Mouse (Mus musculus) limb, embryonic 15.5 days (tissue): ENCODE results near the gene Nhlrc3. TPM values are rescaled to one million over a fixed set of nuclear protein-coding genes. Genes with fewer than 3 reads are reported as not detected.

Source experiments
- ATAC-seq: fragments of 200-750 bp; cut with Nextera tagmentation; 2 replicates; pipeline ENCODE4 v1.8.0; 2017; ENCODE audit warnings: low read depth, moderate TSS enrichment; ENCODE audit not compliant: insufficient number of reproducible peaks, low FRiP score, low TSS enrichment
- H3K27ac ChIP-seq: fragments of 300-500 bp; sonication (generic); 2 replicates; pipeline ENCODE4 v1.5.1; 2015; ENCODE audit warnings: moderate library complexity, mild to moderate bottlenecking, inconsistent platforms
- H3K27me3 ChIP-seq: fragments of 300-500 bp; sonication (generic); 2 replicates; pipeline ENCODE4 v1.6.1; 2015; ENCODE audit warnings: inconsistent platforms
- H3K36me3 ChIP-seq: fragments of 300-500 bp; sonication (generic); 2 replicates; pipeline ENCODE4 v1.6.1; 2015; ENCODE audit warnings: inconsistent platforms
- H3K4me1 ChIP-seq: fragments of 300-500 bp; sonication (generic); 2 replicates; pipeline ENCODE4 v1.6.1; 2015; ENCODE audit warnings: inconsistent platforms
- H3K4me2 ChIP-seq: fragments of 300-500 bp; sonication (generic); 2 replicates; pipeline ENCODE4 v1.6.1; 2015; ENCODE audit warnings: mild to moderate bottlenecking, inconsistent platforms
- H3K4me3 ChIP-seq: fragments of 300-500 bp; sonication (generic); 2 replicates; pipeline ENCODE4 v1.5.1; 2015; ENCODE audit warnings: mild to moderate bottlenecking, inconsistent platforms
- H3K9ac ChIP-seq: fragments of 300-500 bp; sonication (generic); 2 replicates; pipeline ENCODE4 v1.6.1; 2015; ENCODE audit warnings: inconsistent platforms
- H3K9me3 ChIP-seq: fragments of 300-500 bp; sonication (generic); 2 replicates; pipeline ENCODE4 v1.6.1; 2016; ENCODE audit warnings: inconsistent platforms
- WGBS: fragments of 180-500 bp; shearing (Covaris S2); methylation state at CpG from one replicate; pipeline ENCODE4 v1.1.7; 2015; 5-methylcytosine and 5-hydroxymethylcytosine counted together
- polyA plus RNA-seq: library from polyadenylated mRNA; unstranded; fragments of >200 nt; fragmentation: Nextera tagmentation; extraction: Ambion mirVana; gene quantifications from 2 replicates; pipeline ENCODE4 v1.2.1, GENCODE M21; 2015

The Nhlrc3 gene
- polyA plus RNA-seq = 9.3 and 9.7 TPM in 2 replicates

GRCm38 (mm10) chr3:53463046-53463764, at the start of gene Nhlrc3, which contains the start of gene Proser1:
Gene Nhlrc3, minus strand, starts transcription at chr3:53463332.
Gene Proser1, plus strand, starts transcription at chr3:53463666.
- Histone ChIP-seq H3K4me3 (peak within 1 kb of the TSS; percentile 86), H3K36me3 (peaks cover 22% of the 10 kb centered on the region), H3K27me3 (no peaks in the 10 kb centered on the region), H3K4me1 (peaks cover 26% of the 10 kb centered on the region), H3K9me3 (no peaks in the 10 kb centered on the region), H3K27ac (peak within 1 kb of the TSS; percentile 89), H3K9ac (peak within 1 kb of the TSS; percentile 82), H3K4me2 (peak within 1 kb of the TSS; percentile 64)
- WGBS = under 1% methylated on average over 52 of the region's 52 CpGs
- ATAC-seq = peak; percentile 97

GRCm38 (mm10) chr3:53502428-53502827, 39.3 kb upstream of the Nhlrc3 start:
- no peak overlapping the region for H3K9ac ChIP-seq
- H3K9me3 ChIP-seq = no peaks in the 10 kb centered on the region
- H3K4me1 ChIP-seq = no peaks in the 10 kb centered on the region
- WGBS = 63% methylated on average over 6 of the region's 6 CpGs
- no peak for ATAC-seq
- no peak overlapping the region for H3K4me3 ChIP-seq
- H3K36me3 ChIP-seq = no peaks in the 10 kb centered on the region
- H3K27me3 ChIP-seq = no peaks in the 10 kb centered on the region
- H3K27ac ChIP-seq = no peak overlapping the region
- no peak overlapping the region for H3K4me2 ChIP-seq

- H3K4me3 ChIP-seq = no peak overlapping the region
- H3K36me3 ChIP-seq = no peaks in the 10 kb centered on the region
- no peaks in the 10 kb centered on the region for H3K4me1 ChIP-seq
- H3K27me3 ChIP-seq = no peaks in the 10 kb centered on the region
- H3K9ac ChIP-seq = no peak overlapping the region
- H3K27ac ChIP-seq = no peak overlapping the region
- 60% methylated on average over 6 of the region's 6 CpGs for WGBS
- no peaks in the 10 kb centered on the region for H3K9me3 ChIP-seq
- no peak overlapping the region for H3K4me2 ChIP-seq
- no peak for ATAC-seq
These were observed 35.3 kb upstream of the Nhlrc3 start for GRCm38 (mm10) chr3:53498351-53498905.

GRCm38 (mm10) chr3:53488353-53488752, 25.2 kb upstream of the Nhlrc3 start, which contains the start of gene Stoml3:
Gene Stoml3, plus strand, starts transcription at chr3:53488653.
- Histone ChIP-seq H3K9me3 (no peaks in the 10 kb centered on the region), H3K9ac (no peak within 1 kb of the TSS), H3K36me3 (no peaks in the 10 kb centered on the region), H3K4me2 (no peak within 1 kb of the TSS), H3K4me1 (no peaks in the 10 kb centered on the region; the same call in none of the 2 replicates), H3K27ac (no peak within 1 kb of the TSS), H3K27me3 (no peaks in the 10 kb centered on the region), H3K4me3 (no peak within 1 kb of the TSS)
- no peak for ATAC-seq
- 66% methylated on average over 6 of the region's 6 CpGs for whole genome bisulfite sequencing

GRCm38 (mm10) chr3:53486996-53487576, 24.0 kb upstream of the Nhlrc3 start:
- H3K4me1 ChIP-seq = no peaks in the 10 kb centered on the region; the same call in none of the 2 replicates
- peaks cover 8% of the 10 kb centered on the region for H3K36me3 ChIP-seq
- H3K9ac ChIP-seq = no peak overlapping the region
- H3K27me3 ChIP-seq = no peaks in the 10 kb centered on the region
- ATAC-seq = no peak
- H3K27ac ChIP-seq = no peak overlapping the region
- H3K4me3 ChIP-seq = no peak overlapping the region
- WGBS = 67% methylated on average over 9 of the region's 9 CpGs
- no peaks in the 10 kb centered on the region for H3K9me3 ChIP-seq
- no peak overlapping the region for H3K4me2 ChIP-seq

- Histone ChIP-seq H3K4me1 (no peaks in the 10 kb centered on the region; the same call in none of the 2 replicates), H3K36me3 (peaks cover 12% of the 10 kb centered on the region), H3K27me3 (no peaks in the 10 kb centered on the region), H3K4me2 (no peak overlapping the region), H3K9ac (no peak overlapping the region), H3K4me3 (no peak overlapping the region), H3K9me3 (no peaks in the 10 kb centered on the region), H3K27ac (no peak overlapping the region)
- ATAC-seq = no peak
- WGBS = 71% methylated on average over 10 of the region's 10 CpGs
These were observed 23.4 kb upstream of the Nhlrc3 start for GRCm38 (mm10) chr3:53486561-53486960.

- 81% methylated on average over 8 of the region's 8 CpGs for WGBS
- H3K36me3 ChIP-seq = peaks cover 37% of the 10 kb centered on the region
- no peak overlapping the region for H3K27ac ChIP-seq
- no peak for ATAC-seq
- no peaks in the 10 kb centered on the region for H3K9me3 ChIP-seq
- no peak overlapping the region for H3K9ac ChIP-seq
- no peaks in the 10 kb centered on the region for H3K27me3 ChIP-seq
- H3K4me3 ChIP-seq = no peak overlapping the region
- H3K4me2 ChIP-seq = no peak overlapping the region
- no peaks in the 10 kb centered on the region; the same call in none of the 2 replicates for H3K4me1 ChIP-seq
These were observed 20.4 kb upstream of the Nhlrc3 start for GRCm38 (mm10) chr3:53483414-53484059.

- H3K9ac ChIP-seq = no peak overlapping the region
- no peak overlapping the region for H3K27ac ChIP-seq
- H3K4me2 ChIP-seq = no peak overlapping the region
- 97% methylated on average over 30 of the region's 30 CpGs for WGBS
- peaks cover 81% of the 10 kb centered on the region for H3K36me3 ChIP-seq
- no peaks in the 10 kb centered on the region for H3K27me3 ChIP-seq
- ATAC-seq = 0 out of 2 replicates have a peak, but pooled peaks have one; percentile 41
- no peaks in the 10 kb centered on the region; the same call in 1 of the 2 replicates for H3K4me1 ChIP-seq
- H3K9me3 ChIP-seq = no peaks in the 10 kb centered on the region
- H3K4me3 ChIP-seq = no peak overlapping the region
These were observed 15.4 kb upstream of the Nhlrc3 start for GRCm38 (mm10) chr3:53478419-53479046.

GRCm38 (mm10) chr3:53477468-53477867, 14.3 kb upstream of the Nhlrc3 start:
- Histone ChIP-seq H3K4me1 (no peaks in the 10 kb centered on the region; the same call in 1 of the 2 replicates), H3K4me3 (no peak overlapping the region), H3K9me3 (no peaks in the 10 kb centered on the region), H3K36me3 (peaks cover 87% of the 10 kb centered on the region), H3K4me2 (no peak overlapping the region), H3K27me3 (no peaks in the 10 kb centered on the region), H3K9ac (no peak overlapping the region), H3K27ac (no peak overlapping the region)
- 76% methylated on average over 17 of the region's 17 CpGs for WGBS
- peak; percentile 47; the same call in 1 of the 2 replicates for ATAC-seq

GRCm38 (mm10) chr3:53475889-53476288, 12.8 kb upstream of the Nhlrc3 start:
- H3K9ac ChIP-seq = no peak overlapping the region
- no peak overlapping the region for H3K4me2 ChIP-seq
- no peak for ATAC-seq
- no peaks in the 10 kb centered on the region; the same call in 1 of the 2 replicates for H3K4me1 ChIP-seq
- peaks cover 89% of the 10 kb centered on the region for H3K36me3 ChIP-seq
- no peak overlapping the region for H3K27ac ChIP-seq
- WGBS = 66% methylated on average over 6 of the region's 6 CpGs
- H3K4me3 ChIP-seq = no peak overlapping the region
- H3K9me3 ChIP-seq = no peaks in the 10 kb centered on the region
- H3K27me3 ChIP-seq = no peaks in the 10 kb centered on the region

- no peak for ATAC-seq
- Histone ChIP-seq H3K36me3 (peaks cover 89% of the 10 kb centered on the region), H3K4me2 (no peak overlapping the region), H3K4me1 (no peaks in the 10 kb centered on the region; the same call in 1 of the 2 replicates), H3K4me3 (no peak overlapping the region), H3K27ac (no peak overlapping the region), H3K9ac (no peak overlapping the region), H3K27me3 (no peaks in the 10 kb centered on the region), H3K9me3 (no peaks in the 10 kb centered on the region)
- WGBS = 66% methylated on average over 4 of the region's 4 CpGs
These were observed 11.0 kb upstream of the Nhlrc3 start for GRCm38 (mm10) chr3:53474179-53474578.
